Mouse (Mus musculus) G1E (cell line): ENCODE results near the gene Lrrc75a.

Experiments
- CTCF ChIP-seq: IDR thresholded peaks from 2 replicates; pipeline ENCODE4 v1.5.1; 2012; ENCODE audit warnings: low read depth, low read length, inconsistent platforms, mixed read lengths
- TAL1 ChIP-seq: conservative IDR thresholded peaks from 2 replicates; pipeline ENCODE4 v1.6.1; 2012; ENCODE audit warnings: low read depth, low read length, inconsistent platforms, mixed read lengths

- TF ChIP-seq TAL1 (no peak), CTCF (no peak)
Observed at GRCm38 (mm10) chr11:62622850-62623249, 25.5 kb downstream of the Lrrc75a start.
